Mouse (Mus musculus) stomach, postnatal 0 days (tissue): ENCODE data around the gene Pbx3. TPM values are rescaled to one million over a fixed set of nuclear protein-coding genes. Genes with fewer than 3 reads are reported as not detected.

Source experiments
- ATAC-seq: fragments of 200-750 bp; cut with Nextera tagmentation; 2 replicates; pipeline ENCODE4 v1.8.0; 2017; ENCODE audit not compliant: low FRiP score, low TSS enrichment
- DNase-seq: peaks from one replicate; pipeline ENCODE4 v3.0.0-alpha.2; 2016; ENCODE audit warnings: low spot score
- H3K27ac ChIP-seq: fragments of 300-500 bp; sonication (generic); replicated peaks from 2 replicates; pipeline ENCODE4 v1.5.1; 2014; ENCODE audit warnings: mild to moderate bottlenecking, control low read depth
- H3K27me3 ChIP-seq: fragments of 300-500 bp; sonication (generic); 2 replicates; pipeline ENCODE4 v1.6.1; 2014; ENCODE audit warnings: low read length; ENCODE audit not compliant: control insufficient read depth, insufficient read depth
- H3K36me3 ChIP-seq: fragments of 300-500 bp; sonication (generic); 2 replicates; pipeline ENCODE4 v1.6.1; 2014; ENCODE audit warnings: low read length, mixed read lengths; ENCODE audit not compliant: control insufficient read depth, insufficient read depth
- H3K4me1 ChIP-seq: fragments of 300-500 bp; sonication (generic); replicated peaks from 2 replicates; pipeline ENCODE4 v1.6.1; 2014; ENCODE audit warnings: antibody characterized with exemption; ENCODE audit not compliant: control insufficient read depth, insufficient read depth
- H3K4me2 ChIP-seq: fragments of 300-500 bp; sonication (generic); replicated peaks from 2 replicates; pipeline ENCODE4 v1.6.1; 2014; ENCODE audit warnings: low read depth, mild to moderate bottlenecking, control low read depth, moderate library complexity
- H3K4me3 ChIP-seq: fragments of 300-500 bp; sonication (generic); 2 replicates; pipeline ENCODE4 v1.5.1; 2014; ENCODE audit warnings: low read depth, low read length, control low read depth
- H3K9ac ChIP-seq: fragments of 300-500 bp; sonication (generic); 2 replicates; pipeline ENCODE4 v1.6.1; 2014; ENCODE audit warnings: mild to moderate bottlenecking, low read length, control low read depth, mixed read lengths
- H3K9me3 ChIP-seq: fragments of 300-500 bp; sonication (generic); 2 replicates; pipeline ENCODE4 v1.6.1; 2016; ENCODE audit warnings: low read length; ENCODE audit not compliant: control insufficient read depth
- CTCF ChIP-seq: IDR thresholded peaks from 2 replicates; pipeline ENCODE4 v1.5.1; 2016; ENCODE audit warnings: antibody characterized with exemption, low read depth, mild to moderate bottlenecking, moderate library complexity
- EP300 ChIP-seq: optimal IDR thresholded peaks from 2 replicates; pipeline ENCODE3; 2016; ENCODE audit warnings: antibody characterized with exemption
- WGBS: fragments of 180-500 bp; shearing (Covaris S2); extraction: QIAGEN DNeasy Blood & Tissue Kit; methylation state at CpG from one replicate; pipeline ENCODE4 v1.1.7; 2014; 5-methylcytosine and 5-hydroxymethylcytosine counted together
- polyA plus RNA-seq: library from polyadenylated mRNA; unstranded; fragments of >200 nt; fragmentation: Nextera tagmentation; extraction: Ambion mirVana; gene quantifications from 2 replicates; pipeline ENCODE4 v1.2.1, GENCODE M21; 2015

Pbx3 gene
- polyA plus RNA-seq, 1 experiment from 2014 or later, result 11.6 TPM

DNA sequence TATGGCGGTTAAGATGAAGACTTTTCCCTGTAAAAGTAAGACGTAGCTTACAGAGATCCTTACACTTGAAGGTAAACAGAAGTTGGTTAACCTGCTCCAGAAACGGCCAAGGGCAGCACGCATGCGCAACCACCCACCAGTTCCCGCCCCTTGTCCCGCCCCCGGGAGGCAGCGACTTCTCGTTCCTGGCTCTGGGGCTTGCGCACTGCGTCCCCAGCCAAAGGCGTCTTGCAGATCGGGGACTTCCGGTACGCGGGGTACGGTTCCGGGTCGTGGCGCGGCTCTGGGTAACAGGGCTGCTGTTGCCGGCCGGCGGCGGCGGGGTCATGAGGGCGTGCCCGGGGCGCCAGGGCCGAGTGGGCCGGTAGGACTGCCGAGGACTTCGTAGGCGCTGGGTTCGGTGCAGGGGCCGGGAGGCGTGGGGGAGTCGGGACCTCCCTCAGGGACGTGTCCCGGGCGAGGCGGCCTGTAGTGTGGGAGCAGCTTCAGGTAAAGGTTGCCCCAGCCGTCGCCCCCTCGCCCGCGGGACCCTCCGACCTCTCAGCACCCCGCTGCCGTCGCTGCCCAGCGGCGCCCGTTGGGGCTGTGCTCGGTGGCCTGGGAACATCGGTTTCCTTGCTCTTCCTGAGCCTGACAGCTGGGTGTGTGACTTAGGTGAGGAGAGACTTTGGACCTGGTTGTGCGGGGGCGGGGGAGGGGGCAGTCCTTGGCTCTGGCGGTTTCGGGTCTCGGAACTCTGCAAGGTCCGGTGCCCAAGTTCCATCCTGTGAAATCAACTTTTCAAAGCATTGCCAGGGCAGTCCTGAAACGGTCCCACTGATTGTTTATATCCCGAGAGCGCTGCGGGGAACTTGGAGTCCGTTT lies 33.9 kb upstream of the Pbx3 start, which contains the start of gene Mapkap1:
TSS of gene Mapkap1 (plus strand) at position 171 of the 864 bp plus-strand sequence.
- WGBS, result under 1% methylated on average over 68 of the region's 68 CpGs
- Histone ChIP-seq H3K4me3 (peak within 1 kb of the TSS; percentile 96), H3K4me2 (peak within 1 kb of the TSS; percentile 76), H3K27me3 (no peaks in the 10 kb centered on the region), H3K36me3 (0 out of 2 replicates have a peak, but pooled peaks cover 2% of the 10 kb centered on the region), H3K4me1 (0 out of 2 replicates have a peak, but pooled peaks cover 2% of the 10 kb centered on the region), H3K9ac (peak within 1 kb of the TSS; percentile 95), H3K9me3 (no peaks in the 10 kb centered on the region), H3K27ac (peak within 1 kb of the TSS; percentile 81)
- TF ChIP-seq CTCF, result no peak; the same call in 1 of the 2 replicates
- no peak for TF ChIP-seq EP300
- ATAC-seq, result peak; percentile 99
- peak; percentile 99 for DNase-seq

GRCm38 (mm10) chr2:34399535-34399934 lies 26.6 kb upstream of the Pbx3 start:
- Histone ChIP-seq H3K4me3 (no peak overlapping the region), H3K27ac (no peak overlapping the region), H3K4me2 (no peak overlapping the region), H3K9ac (no peak overlapping the region), H3K4me1 (no peaks in the 10 kb centered on the region), H3K9me3 (no peaks in the 10 kb centered on the region), H3K27me3 (no peaks in the 10 kb centered on the region), H3K36me3 (no peaks in the 10 kb centered on the region)
- no peak for TF ChIP-seq EP300
- TF ChIP-seq CTCF, result no peak
- ATAC-seq (no peak), DNase-seq (no peak)
- 66% methylated on average over 4 of the region's 4 CpGs for WGBS

DNA sequence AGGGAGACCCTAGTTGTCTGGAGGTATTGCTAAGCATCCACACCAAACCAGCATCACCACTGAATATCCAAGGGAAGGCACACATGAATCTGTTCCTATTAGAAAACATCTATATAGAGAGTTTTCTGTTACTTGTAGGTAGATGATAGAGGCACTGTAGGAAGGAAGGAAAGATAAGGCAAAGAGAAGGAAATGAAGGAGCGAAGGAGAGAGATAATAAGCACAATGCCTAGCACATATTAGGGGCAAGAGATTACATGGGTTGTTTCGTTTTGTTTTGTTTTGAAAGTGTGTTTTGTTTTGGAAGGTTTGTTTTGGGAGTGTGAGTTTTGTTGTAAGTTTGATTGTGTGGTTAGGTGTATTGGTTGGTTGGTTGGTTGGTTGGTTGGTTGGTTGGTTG lies 6.0 kb upstream of the Pbx3 start:
- TF ChIP-seq CTCF, result no peak
- no peak for TF ChIP-seq EP300
- Histone ChIP-seq H3K36me3 (no peaks in the 10 kb centered on the region), H3K4me2 (no peak overlapping the region), H3K4me3 (no peak overlapping the region), H3K9me3 (no peaks in the 10 kb centered on the region), H3K4me1 (no peaks in the 10 kb centered on the region), H3K9ac (no peak overlapping the region), H3K27ac (no peak overlapping the region), H3K27me3 (no peaks in the 10 kb centered on the region)
- WGBS, result 93% methylated on average over 2 of the region's 2 CpGs
- no peak for ATAC-seq
- no peak for DNase-seq

GRCm38 (mm10) chr2:34374349-34374748 lies 1.4 kb upstream of the Pbx3 start:
- no peaks in the 10 kb centered on the region for H3K9me3 ChIP-seq
- TF ChIP-seq EP300 (no peak), CTCF (no peak)
- no peak overlapping the region for H3K9ac ChIP-seq
- no peaks in the 10 kb centered on the region for H3K27me3 ChIP-seq
- ATAC-seq, result no peak
- H3K36me3 ChIP-seq, result no peaks in the 10 kb centered on the region
- H3K27ac ChIP-seq, result no peak overlapping the region
- no peaks in the 10 kb centered on the region for H3K4me1 ChIP-seq
- WGBS, result 66% methylated on average over 2 of the region's 2 CpGs
- DNase-seq, result no peak
- H3K4me2 ChIP-seq, result no peak overlapping the region
- H3K4me3 ChIP-seq, result no peak overlapping the region

DNA sequence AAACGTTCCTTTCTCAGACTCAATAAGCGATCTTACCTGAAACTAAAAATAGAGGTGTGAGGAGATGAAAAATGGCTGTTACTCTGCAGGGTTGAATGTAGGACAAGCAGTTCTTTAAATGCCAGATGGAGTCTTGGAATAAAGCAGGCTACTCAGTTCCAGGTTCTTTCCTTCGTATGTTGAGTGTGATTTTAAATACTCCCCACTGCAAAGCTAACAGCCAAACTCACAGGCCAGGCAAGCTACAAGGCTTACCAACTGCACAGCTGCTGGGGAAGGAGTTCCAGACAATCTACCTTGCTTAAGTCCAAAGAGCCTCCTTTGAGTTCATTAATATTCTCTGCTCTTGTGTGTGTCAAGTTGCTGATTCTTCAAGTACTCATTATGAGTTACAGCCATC lies 944 bp upstream of the Pbx3 start:
- Histone ChIP-seq H3K9me3 (no peaks in the 10 kb centered on the region), H3K4me1 (no peaks in the 10 kb centered on the region), H3K36me3 (no peaks in the 10 kb centered on the region), H3K9ac (no peak overlapping the region), H3K4me2 (no peak overlapping the region), H3K4me3 (no peak overlapping the region), H3K27ac (no peak overlapping the region), H3K27me3 (no peaks in the 10 kb centered on the region)
- TF ChIP-seq CTCF (no peak), EP300 (no peak)
- ATAC-seq (no peak), DNase-seq (no peak)
- 45% methylated on average over 3 of the region's 3 CpGs for WGBS

GRCm38 (mm10) chr2:34371441-34372304 lies 1.3 kb downstream of the Pbx3 start:
- Histone ChIP-seq H3K9me3 (no peaks in the 10 kb centered on the region), H3K27ac (peak overlapping the region; percentile 97), H3K4me2 (peak overlapping the region; percentile 97), H3K36me3 (no peaks in the 10 kb centered on the region), H3K4me1 (no peaks in the 10 kb centered on the region), H3K4me3 (peak overlapping the region; percentile 89), H3K9ac (peak overlapping the region; percentile 87), H3K27me3 (no peaks in the 10 kb centered on the region)
- TF ChIP-seq CTCF, result no peak
- TF ChIP-seq EP300, result no peak
- DNase-seq, result peak; percentile 69
- peak; percentile 38 for ATAC-seq
- under 1% methylated on average over 55 of the region's 118 CpGs for WGBS
